Mouse (Mus musculus): ENCODE data around the gene P3h1.

DNA sequence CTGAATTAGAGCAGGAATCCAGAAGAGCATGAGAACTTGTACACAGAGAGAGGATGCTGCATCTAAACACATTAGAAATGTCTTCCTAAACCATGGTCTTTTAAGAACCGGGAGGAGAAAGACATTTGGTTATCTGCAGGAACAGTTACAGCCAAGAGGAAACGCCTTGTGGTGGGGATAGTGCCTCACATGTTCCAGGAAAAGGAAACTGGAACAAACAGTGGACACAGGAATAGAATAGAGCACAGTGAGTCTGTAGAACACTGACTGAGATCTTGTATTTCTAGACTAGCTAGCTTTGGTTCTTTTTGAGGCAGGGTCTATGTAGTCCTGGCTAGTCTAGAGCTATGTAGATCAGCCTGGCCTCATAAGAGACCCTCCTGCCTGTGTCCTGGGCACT is 42.5 kb downstream of the P3h1 start:
- TF ChIP-seq CTCF (IDR thresholded peaks at IDR 0.05; ENCODE audit: borderline replicate concordance, insufficient read depth, low read length) (no peak), POLR2A (IDR thresholded peaks at IDR 0.05; ENCODE audit: low read depth, low read length) (no peak)
